In the genomic region with DNA sequence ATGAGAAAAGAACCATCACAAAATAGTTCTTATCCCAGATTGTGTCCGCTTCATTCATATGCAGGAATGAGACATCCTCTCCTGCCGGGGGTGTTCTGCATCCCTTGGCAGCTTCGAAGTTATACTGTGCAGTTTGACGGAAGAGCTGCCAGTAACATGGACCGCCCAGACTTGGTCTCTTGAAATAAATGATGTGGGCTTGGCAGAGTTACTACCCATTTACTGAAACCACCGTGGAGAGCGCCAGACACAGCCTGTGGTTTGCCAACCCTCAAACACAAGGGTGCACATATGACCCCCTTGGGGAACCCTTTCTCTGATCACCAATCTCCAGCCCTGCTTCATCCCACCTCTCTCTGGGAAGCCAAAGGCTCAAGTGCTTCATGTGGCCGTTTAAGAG, we compare ENCODE assay signal across 16 mouse cellular contexts.
A peak's percentile ranks its signal among the peaks of the same experiment; 100 is the strongest.
DNase-seq lines count a peak whose midpoint lies in the region; ATAC-seq and TF ChIP-seq lines count a peak whose summit lies in the region.
"Had no signal": no experiment of that assay in that cellular context is flagged by ENCODE, and none has a peak within 500 bp of the region (broad histone marks: within the 10 kb centered on the region; RNA-seq: fewer than 3 reads in every experiment).

No protein-coding gene starts in this region.

- H3K9me3 ChIP-seq in forebrain, postnatal 0 days (ENCODE audit: low read length) = no peaks in the 10 kb centered on the region
- H3K9me3 ChIP-seq in forebrain, embryonic 13.5 days (replicated peaks) = no peaks in the 10 kb centered on the region
- H3K9me3 ChIP-seq: embryonic facial prominence, embryonic 12.5 days; hindbrain, embryonic 12.5 days; midbrain, embryonic 15.5 days had no signal

- TF ChIP-seq POLR2A in brain, embryonic 14.5 days (IDR thresholded peaks at IDR 0.05; ENCODE audit: borderline replicate concordance, extremely low read depth, insufficient read depth, insufficient read length, poor library complexity, severe bottlenecking) = no peak

- H3K9ac ChIP-seq in forebrain, postnatal 0 days = no peak overlapping the region
- no peak overlapping the region for H3K9ac ChIP-seq in forebrain, embryonic 13.5 days
- H3K9ac ChIP-seq: embryonic facial prominence, embryonic 12.5 days; hindbrain, embryonic 12.5 days; liver, embryonic 14.5 days; midbrain, embryonic 15.5 days had no signal

- no peak overlapping the region for H3K4me2 ChIP-seq in forebrain, postnatal 0 days (ENCODE audit: low read depth)
- H3K4me2 ChIP-seq in forebrain, embryonic 13.5 days = no peak overlapping the region
- H3K4me2 ChIP-seq: embryonic facial prominence, embryonic 12.5 days; hindbrain, embryonic 12.5 days; midbrain, embryonic 15.5 days had no signal

- no peaks in the 10 kb centered on the region for H3K36me3 ChIP-seq in forebrain, postnatal 0 days (ENCODE audit: insufficient read depth)
- H3K36me3 ChIP-seq in forebrain, embryonic 13.5 days (ENCODE audit: poor library complexity, severe bottlenecking) = no peaks in the 10 kb centered on the region
- H3K36me3 ChIP-seq: embryonic facial prominence, embryonic 12.5 days; hindbrain, embryonic 12.5 days; midbrain, embryonic 15.5 days had no signal

- no peak overlapping the region for H3K27ac ChIP-seq in forebrain, postnatal 0 days (ENCODE audit: low read depth, low read length)
- no peak overlapping the region for H3K27ac ChIP-seq in forebrain, embryonic 13.5 days
- H3K27ac ChIP-seq: embryonic facial prominence, embryonic 12.5 days; hindbrain, embryonic 12.5 days; liver, embryonic 14.5 days; midbrain, embryonic 15.5 days had no signal

- no peak overlapping the region for H3K4me3 ChIP-seq in forebrain, postnatal 0 days (ENCODE audit: low read depth, low read length)
- H3K4me3 ChIP-seq in forebrain, embryonic 13.5 days = no peak overlapping the region
- H3K4me3 ChIP-seq: embryonic facial prominence, embryonic 12.5 days; hindbrain, embryonic 12.5 days; midbrain, embryonic 15.5 days had no signal

- ATAC-seq in forebrain, postnatal 0 days = peak; percentile 76
- no peak for ATAC-seq in forebrain, embryonic 13.5 days
- ATAC-seq: lung, postnatal 0 days; midbrain, embryonic 15.5 days had no signal

- peak; percentile 43 for DNase-seq in forebrain, postnatal 0 days
- peak; percentile 28 for DNase-seq in left cerebral cortex, postnatal 4 days
- no peak for DNase-seq in left cerebral cortex, adult 8-10 months (ENCODE audit: low spot score in 2 of 2)
- DNase-seq in brain, embryonic 14.5 days (ENCODE audit: low read depth) = peak; percentile 33
- peak; percentile 68 for DNase-seq in fibroblast of lung, adult 2 months (ENCODE audit: low read depth)
- no peak for DNase-seq in gastrocnemius, postnatal 10 days
- DNase-seq: cerebellum, adult 11-12 months; gastrocnemius, postnatal 25 days; kidney, adult 18-20 months; kidney, postnatal 14 days had no signal

- H3K4me1 ChIP-seq in forebrain, postnatal 0 days (ENCODE audit: insufficient read depth) = no peaks in the 10 kb centered on the region
- no peaks in the 10 kb centered on the region for H3K4me1 ChIP-seq in forebrain, embryonic 13.5 days
- H3K4me1 ChIP-seq: embryonic facial prominence, embryonic 12.5 days; hindbrain, embryonic 12.5 days; midbrain, embryonic 15.5 days had no signal

- TF ChIP-seq CTCF in forebrain, postnatal 0 days (IDR thresholded peaks at IDR 0.05; ENCODE audit: low read depth) = no peak
- TF ChIP-seq CTCF in brain, embryonic 14.5 days (IDR thresholded peaks at IDR 0.05; ENCODE audit: borderline replicate concordance, extremely low read depth, insufficient read depth, insufficient read length) = no peak

- H3K27me3 ChIP-seq in forebrain, postnatal 0 days (ENCODE audit: insufficient read depth, low read length) = no peaks in the 10 kb centered on the region
- no peaks in the 10 kb centered on the region for H3K27me3 ChIP-seq in forebrain, embryonic 13.5 days
- H3K27me3 ChIP-seq: embryonic facial prominence, embryonic 12.5 days; hindbrain, embryonic 12.5 days; midbrain, embryonic 15.5 days had no signal

- intact Hi-C loops in left cerebral cortex, postnatal 4 days (cut with DNase I) = no loop called here

- WGBS in forebrain, postnatal 0 days = 54% methylated on average over 8 of the region's 8 CpGs
- 87% methylated on average over 8 of the region's 8 CpGs for WGBS in forebrain, embryonic 13.5 days

Comparison
In these comparisons a context has a peak if more than half of its experiments do, and no peak if none do; other contexts are left out.
1. DNase-seq: peak in forebrain, postnatal 0 days (single experiment), left cerebral cortex, postnatal 4 days (single experiment), brain, embryonic 14.5 days (single experiment) and fibroblast of lung, adult 2 months (single experiment); none in left cerebral cortex, adult 8-10 months (0 of 2) and gastrocnemius, postnatal 10 days (single experiment).